Mouse (Mus musculus) MN1 (cell line): Measurements from ENCODE around the gene Ranbp2.
A peak's percentile ranks its signal among the peaks of the same experiment; 100 is the strongest.

Experiments
- DNase-seq: peaks from one replicate; pipeline ENCODE4 v3.0.0-alpha.2; 2016; ENCODE audit warnings: low spot score

The Ranbp2 gene

GRCm38 (mm10) chr10:58497320-58498284, 50.9 kb downstream of the Ranbp2 start, which contains the start of gene Ccdc138:
TSS of gene Ccdc138 (plus strand) at chr10:58497948.
- peak; percentile 97 for DNase-seq

DNA sequence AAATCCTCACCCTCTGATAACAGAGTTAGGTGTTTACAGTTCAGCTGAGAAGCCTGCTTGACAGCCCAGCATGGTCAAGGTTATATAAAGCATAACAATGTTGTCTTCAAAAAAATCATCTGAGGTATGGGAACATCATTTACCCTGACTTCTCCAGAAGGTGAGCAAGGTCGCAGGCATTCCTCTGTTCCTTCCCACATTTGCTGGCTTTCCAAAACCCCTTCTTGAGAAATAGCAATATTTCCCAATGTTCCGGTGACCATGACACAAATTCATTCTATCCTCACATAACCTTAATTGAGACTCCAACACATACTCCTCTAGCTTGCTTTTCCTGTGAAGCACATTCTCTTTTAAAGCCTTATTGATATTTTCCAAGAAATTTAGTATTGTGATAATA, 51.8 kb downstream of the Ranbp2 start:
- DNase-seq, result no peak

DNA sequence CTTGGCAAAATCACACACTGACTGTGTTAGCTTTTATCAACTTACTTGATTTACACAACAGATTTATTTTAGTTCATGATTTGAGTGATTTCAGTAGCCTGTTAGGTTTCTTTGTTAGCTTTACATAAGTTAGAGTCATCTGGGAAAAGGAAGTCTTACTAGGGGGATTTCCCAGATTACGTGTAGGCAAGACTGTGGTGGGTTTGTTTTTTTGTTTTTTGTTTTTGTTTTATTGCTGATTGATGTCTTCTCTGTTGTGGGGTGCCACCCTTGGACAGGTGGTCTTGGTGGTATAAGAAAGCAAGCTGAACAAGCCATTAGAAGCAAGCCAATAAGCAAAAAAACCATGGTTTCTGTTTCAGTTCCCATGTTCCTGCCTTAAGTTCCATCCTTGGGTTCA, 82.6 kb downstream of the Ranbp2 start:
- DNase-seq, result no peak

- no peak for DNase-seq
Observed at GRCm38 (mm10) chr10:58530896-58531790, 84.4 kb downstream of the Ranbp2 start.

- DNase-seq, result no peak
Observed at GRCm38 (mm10) chr10:58532177-58532576, 85.5 kb downstream of the Ranbp2 start.

- DNase-seq, result peak; percentile 51
Observed at GRCm38 (mm10) chr10:58536276-58536675, 89.6 kb downstream of the Ranbp2 start.

- no peak for DNase-seq
Observed at GRCm38 (mm10) chr10:58540613-58541012, 93.9 kb downstream of the Ranbp2 start.
